Mouse (Mus musculus) liver, adult 2 months (tissue): ENCODE results near the gene Fbxo48.

Source experiments
- CTCF ChIP-seq: fragments of 200-500 bp; IDR thresholded peaks from 2 replicates; pipeline ENCODE4 v1.5.1; 2011; ENCODE audit warnings: low read depth, low read length, control low read depth
- POLR2A ChIP-seq: fragments of 200-500 bp; IDR thresholded peaks from 2 replicates; pipeline ENCODE4 v1.6.1; 2011; ENCODE audit warnings: low read length, control low read depth; ENCODE audit not compliant: insufficient read depth; ENCODE audit errors: extremely low read depth

- TF ChIP-seq POLR2A (no peak), CTCF (no peak)
Measured at GRCm38 (mm10) chr11:16957030-16957429, 5.9 kb downstream of the Fbxo48 start.
